Mouse (Mus musculus): ENCODE results near the gene Sorbs1.

DNA sequence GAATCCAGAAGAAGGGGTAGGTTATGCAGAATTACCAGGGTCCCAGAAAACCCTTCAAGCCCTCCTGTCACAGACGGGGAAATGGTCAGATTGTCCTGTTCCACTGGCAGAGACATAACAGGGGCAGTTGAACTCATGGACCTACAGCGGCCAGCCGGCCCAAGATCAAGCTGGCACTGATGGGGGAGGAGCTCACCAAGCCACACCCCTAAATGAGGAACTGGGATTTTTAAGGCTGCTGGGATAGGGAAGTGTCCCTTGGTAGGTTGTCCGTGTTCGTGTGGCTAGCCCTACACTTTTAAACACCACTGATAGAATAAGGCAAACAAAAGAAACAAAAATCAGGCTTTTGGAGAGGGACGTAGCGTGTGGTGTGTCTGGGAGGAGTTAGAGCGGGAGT lies 236.1 kb downstream of the Sorbs1 start:
- TF ChIP-seq CTCF (IDR thresholded peaks at IDR 0.05; ENCODE audit: borderline replicate concordance, insufficient read depth, low read depth, low read length): no peak
- no peak for TF ChIP-seq POLR2A (IDR thresholded peaks at IDR 0.05; ENCODE audit: borderline replicate concordance, insufficient read depth, low read length)

All from cerebellum, adult 2 months (tissue).